Mouse (Mus musculus) kidney, adult 2 months (tissue): ENCODE measurements around the gene Lyrm7.

Experiments
- CTCF ChIP-seq: fragments of 200-500 bp; conservative IDR thresholded peaks from 2 replicates; pipeline ENCODE4 v1.5.1; 2011; ENCODE audit warnings: low read depth, mild to moderate bottlenecking, control low read depth, low read length, moderate library complexity, mixed read lengths; ENCODE audit not compliant: insufficient read depth, insufficient read length
- POLR2A ChIP-seq: fragments of 200-500 bp; IDR thresholded peaks from one replicate; pipeline ENCODE4 v1.6.1; 2011; ENCODE audit warnings: low read depth, low read length, control low read depth

GRCm38 (mm10) chr11:54826819-54827218 is 33.9 kb downstream of the Lyrm7 start:
- no peak for TF ChIP-seq POLR2A
- no peak for TF ChIP-seq CTCF
